Mouse (Mus musculus) gastrocnemius, adult 18-20 months (tissue): ENCODE data around the gene Rangrf. TPM values are rescaled to one million over a fixed set of nuclear protein-coding genes. Genes with fewer than 3 reads are reported as not detected.
"Not testable (repeated sequence)": the region's sequence is repeated elsewhere in the genome, so short reads cannot be mapped to it uniquely, and the experiment has no call there.

Source experiments
- DNase-seq: peaks from one replicate; pipeline ENCODE4 v3.0.0; 2021; ENCODE audit warnings: low spot score
- total RNA-seq, 2 experiments: library from RNA; stranded (reverse); gene quantifications; 2 replicates each; pipeline ENCODE4 v1.2.3; 2021

Gene Rangrf
- total RNA-seq, 2 experiments from 2014 or later = 59.5 to 62.4 TPM

- DNase-seq = no peak
Measured at GRCm38 (mm10) chr11:68980919-68981318, 5.9 kb upstream of the Rangrf start.

DNA sequence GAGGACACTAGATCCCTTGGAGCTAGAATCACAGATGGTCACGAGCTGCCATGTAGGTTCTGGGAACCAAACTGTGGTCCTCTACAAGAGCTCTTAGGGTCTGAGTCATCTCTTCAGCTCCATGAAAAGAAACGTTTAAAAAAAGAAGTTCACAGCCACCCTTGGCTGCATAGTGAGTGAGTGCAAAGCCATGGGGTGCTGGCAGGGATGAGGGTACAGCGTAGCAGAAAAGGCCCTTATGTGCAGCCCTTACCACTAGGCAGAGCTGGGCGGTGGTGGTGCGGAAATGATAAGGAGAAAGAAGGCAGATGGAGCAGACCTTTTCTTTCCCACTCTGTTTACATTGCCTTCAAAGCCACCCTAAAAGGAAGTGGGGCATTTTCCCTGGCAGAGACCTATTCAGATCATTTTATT lies 4.3 kb upstream of the Rangrf start:
- no peak for DNase-seq

- DNase-seq = no peak
Measured at GRCm38 (mm10) chr11:68975601-68976000, 616 bp upstream of the Rangrf start.

DNA sequence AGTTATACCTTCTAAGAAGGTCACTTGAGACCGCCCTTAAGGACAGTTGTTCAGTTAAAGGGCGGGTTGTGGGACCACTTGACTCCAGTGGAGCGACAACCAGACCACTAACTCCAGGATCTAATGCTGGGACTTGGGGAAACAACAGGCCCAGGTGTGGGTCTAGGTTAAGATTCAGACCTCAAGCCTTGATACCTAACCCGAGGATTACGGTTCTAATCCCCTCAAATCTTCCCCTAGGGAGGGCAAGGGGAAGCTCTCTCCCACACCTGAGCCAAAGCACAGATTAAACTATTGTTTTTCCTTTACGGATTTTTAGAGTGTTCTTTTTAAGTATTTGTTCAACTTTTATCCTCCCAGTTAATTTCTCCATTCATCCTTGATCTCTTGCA lies 930 bp downstream of the Rangrf start:
- no peak for DNase-seq

GRCm38 (mm10) chr11:68973250-68974058 lies 1.5 kb downstream of the Rangrf start:
- DNase-seq = peak; percentile 89

- peak; percentile 32 for DNase-seq
Measured at GRCm38 (mm10) chr11:68970232-68970631, 4.8 kb downstream of the Rangrf start.

- no peak for DNase-seq
Measured at GRCm38 (mm10) chr11:68968752-68969151, 6.2 kb downstream of the Rangrf start.

GRCm38 (mm10) chr11:68967337-68968282 lies 7.4 kb downstream of the Rangrf start, which contains the start of gene Slc25a35:
TSS of gene Slc25a35 (plus strand) at chr11:68968131.
- DNase-seq = peak; percentile 90

DNA sequence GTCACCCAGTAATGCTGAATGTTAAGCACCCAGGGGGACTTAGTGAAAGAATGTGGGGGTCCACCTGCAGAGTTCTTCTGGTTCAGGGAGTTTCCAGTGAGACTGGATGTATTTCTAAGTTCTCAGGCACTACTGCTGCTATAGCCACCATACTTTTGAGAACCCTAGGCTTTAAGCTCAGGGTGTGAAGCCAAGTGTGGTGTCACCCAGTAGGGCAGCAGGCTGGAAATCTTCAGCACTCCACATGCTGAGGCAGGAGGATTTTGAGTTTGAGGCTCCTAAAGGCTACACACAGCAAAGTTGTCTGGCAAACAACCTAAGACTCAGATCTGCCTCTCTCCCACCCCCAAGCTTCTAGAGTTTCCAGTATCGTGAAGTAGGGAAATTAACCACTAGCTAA lies 8.4 kb downstream of the Rangrf start:
- no peak for DNase-seq

DNA sequence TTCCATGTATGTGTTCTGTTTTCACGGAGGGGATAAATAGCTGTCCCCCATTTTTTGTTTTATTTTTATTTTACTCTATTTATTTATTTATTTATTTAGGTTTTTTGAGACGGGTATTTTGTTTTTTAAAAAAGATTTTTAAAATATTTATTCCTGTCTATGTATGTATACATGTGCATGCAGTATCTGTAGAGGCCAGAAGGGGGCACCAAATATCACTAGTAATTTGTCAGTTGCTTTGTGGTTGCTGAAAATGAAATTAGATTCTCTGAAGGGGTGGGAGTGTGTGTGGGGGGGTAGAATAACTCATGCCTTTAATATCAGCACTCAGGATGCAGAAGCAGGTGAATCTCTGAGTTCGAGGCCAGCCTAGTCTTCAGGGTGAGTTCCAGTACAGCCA lies 9.1 kb downstream of the Rangrf start:
- DNase-seq = peak; percentile 68

- DNase-seq = no peak
Measured at GRCm38 (mm10) chr11:68965050-68965449, 9.9 kb downstream of the Rangrf start.

DNA sequence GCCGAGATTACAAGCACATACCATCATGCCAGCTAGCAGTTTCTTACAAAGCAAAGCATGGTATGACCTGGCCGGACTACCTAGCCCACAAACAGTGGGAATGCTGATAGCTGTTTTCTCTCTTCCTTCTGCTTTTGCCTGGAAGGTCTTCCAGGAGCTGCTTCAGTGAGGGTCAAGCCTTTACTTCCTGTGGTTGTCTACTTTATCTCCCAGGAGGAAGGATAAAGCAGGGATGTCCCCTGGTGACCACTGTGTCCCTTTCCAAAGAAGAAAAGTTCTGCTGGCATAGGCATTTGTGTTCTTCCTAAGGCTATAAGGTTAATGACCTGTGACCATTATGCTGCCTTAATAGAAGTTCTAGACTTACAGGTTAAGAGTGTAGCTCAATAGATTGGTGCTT lies 11.6 kb downstream of the Rangrf start:
- no peak for DNase-seq

DNA sequence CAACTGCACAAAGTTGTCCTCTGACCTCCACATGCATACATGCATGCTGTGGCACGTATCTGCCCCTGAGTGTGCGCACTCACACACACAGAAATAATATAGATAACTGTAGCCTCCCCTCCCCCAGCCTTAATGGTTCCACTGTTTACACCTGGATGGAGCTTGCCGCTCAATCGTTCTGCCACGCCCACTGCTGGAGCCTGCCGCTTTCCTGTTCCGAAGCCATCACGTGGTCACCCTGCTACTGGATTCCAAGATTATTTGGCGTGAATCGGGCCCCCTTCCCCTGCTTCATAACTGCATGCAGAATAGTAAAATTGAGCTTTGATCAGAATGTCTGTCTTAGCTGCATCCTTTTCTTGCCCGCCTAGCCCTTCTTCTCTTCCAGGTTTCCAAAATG lies 12.8 kb downstream of the Rangrf start:
- not testable (repeated sequence) for DNase-seq

DNA sequence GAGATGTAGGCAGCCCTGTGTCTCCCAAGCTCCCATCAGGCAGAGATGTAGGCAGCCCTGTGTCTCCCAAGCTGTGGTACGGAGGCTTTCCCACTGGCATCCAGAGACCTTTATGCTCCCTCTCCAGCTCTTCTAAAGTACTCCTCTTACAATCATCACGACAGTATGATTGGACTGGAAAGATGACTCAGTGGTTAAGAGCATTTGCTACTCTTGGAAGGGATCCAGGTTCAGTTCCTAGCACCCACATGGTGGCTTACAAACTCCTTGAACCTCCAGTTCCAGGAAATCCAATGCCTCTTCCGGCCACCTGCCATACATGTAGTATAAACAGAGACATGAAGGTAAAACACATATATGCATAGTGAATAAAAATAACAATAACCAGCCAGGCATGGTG lies 13.4 kb downstream of the Rangrf start:
- DNase-seq = no peak

DNA sequence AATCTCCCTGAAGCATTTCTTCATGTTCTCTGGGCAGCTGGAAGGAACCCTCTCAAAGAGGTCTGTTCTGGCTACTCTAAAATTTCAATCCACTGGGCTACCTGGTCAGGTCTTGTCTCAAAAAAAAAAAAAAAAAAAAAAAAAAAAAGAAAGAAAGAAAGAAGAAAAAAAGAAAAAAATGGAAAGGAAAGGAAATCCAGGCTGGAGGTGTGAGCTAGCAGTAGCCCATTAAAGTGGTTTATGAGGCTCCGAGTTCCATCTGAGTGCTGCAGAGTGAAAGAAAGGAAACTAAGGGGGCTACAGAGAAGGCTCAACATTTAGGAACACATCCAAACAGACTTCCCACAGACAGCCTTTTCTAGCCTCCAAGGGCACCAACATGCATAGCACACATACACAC lies 17.0 kb downstream of the Rangrf start:
- no peak for DNase-seq

GRCm38 (mm10) chr11:68957308-68957707 lies 17.7 kb downstream of the Rangrf start, which contains the start of gene Arhgef15:
TSS of gene Arhgef15 (minus strand) at chr11:68957480.
- no peak for DNase-seq

DNA sequence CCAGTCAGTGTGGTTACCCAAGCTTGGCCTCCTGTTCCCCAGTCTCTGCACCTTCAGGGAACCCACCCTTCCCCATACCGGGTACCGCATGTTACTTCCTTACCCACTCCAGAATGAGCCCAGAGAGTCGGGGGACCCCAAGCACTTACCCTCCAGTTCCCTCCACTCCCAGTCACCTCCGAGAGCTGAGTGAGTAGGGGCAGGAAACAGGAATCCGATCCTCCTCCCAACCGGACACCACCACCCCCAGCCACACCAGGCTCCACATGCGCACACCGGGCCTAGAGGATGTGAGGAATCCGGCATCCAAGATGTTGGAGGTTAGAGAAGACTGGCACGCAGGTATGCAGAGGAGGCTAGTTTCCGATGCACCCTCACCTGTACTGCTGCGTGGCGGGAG lies 18.3 kb downstream of the Rangrf start:
- no peak for DNase-seq

DNA sequence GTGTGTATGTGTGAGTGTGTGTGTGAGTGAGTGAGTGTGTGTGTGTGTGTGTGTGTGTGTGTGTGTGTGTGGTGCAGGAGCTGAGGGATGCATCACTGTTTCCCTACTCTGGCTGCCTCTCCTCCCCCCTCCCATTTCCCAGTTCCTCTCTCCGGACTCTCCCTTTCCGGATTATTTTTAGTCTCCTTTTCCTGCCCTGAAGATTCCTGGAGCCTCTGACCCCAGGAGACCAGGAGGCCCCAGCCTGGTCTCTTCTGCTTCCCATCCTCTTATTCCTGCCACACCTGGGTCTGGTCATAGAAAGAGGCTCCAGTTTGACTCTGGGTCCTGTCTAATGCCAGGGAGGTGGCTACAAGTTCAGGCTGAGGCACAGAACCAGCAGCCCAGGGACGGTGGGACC lies 18.9 kb downstream of the Rangrf start:
- no peak for DNase-seq

DNA sequence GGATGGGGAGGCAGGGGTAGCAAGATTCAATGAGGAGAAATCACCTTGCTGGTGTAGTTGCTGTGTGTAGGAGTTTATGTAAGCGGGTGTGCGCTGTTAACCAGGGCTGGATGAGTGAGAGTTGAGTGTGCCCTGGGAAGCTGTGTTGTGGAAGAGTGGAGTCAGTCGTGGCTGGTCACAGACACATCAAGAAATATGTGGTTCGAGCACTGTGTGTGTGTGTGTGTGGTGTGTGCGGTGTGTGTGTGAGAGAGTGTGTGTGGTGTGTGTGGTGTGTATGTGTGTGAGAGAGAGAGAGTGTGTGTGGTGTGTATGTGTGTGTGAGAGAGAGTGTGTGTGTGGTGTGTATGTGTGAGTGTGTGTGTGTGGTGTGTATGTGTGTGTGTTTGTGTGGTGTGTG lies 19.5 kb downstream of the Rangrf start:
- DNase-seq = no peak

- DNase-seq = no peak
Measured at GRCm38 (mm10) chr11:68954408-68954807, 20.6 kb downstream of the Rangrf start.

DNA sequence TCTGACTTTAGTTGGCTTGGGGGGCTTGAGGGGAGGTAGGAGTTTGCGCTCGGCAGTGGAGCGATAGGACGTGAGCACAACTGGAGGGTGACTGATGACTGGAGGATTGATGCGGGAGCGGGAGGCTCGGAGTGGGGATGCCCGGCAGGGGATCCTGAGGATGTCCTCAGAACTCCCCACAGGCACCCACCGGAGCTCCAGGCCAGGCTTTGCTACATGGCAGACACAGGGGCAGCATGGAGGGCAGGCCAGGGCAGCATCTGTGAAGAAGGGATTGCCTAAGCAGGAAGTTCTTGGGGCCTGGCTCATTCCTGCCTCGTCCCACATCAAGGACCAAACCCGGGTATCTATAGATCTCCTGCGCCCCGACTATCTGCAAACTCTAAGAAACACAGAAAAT lies 21.1 kb downstream of the Rangrf start:
- no peak for DNase-seq

DNA sequence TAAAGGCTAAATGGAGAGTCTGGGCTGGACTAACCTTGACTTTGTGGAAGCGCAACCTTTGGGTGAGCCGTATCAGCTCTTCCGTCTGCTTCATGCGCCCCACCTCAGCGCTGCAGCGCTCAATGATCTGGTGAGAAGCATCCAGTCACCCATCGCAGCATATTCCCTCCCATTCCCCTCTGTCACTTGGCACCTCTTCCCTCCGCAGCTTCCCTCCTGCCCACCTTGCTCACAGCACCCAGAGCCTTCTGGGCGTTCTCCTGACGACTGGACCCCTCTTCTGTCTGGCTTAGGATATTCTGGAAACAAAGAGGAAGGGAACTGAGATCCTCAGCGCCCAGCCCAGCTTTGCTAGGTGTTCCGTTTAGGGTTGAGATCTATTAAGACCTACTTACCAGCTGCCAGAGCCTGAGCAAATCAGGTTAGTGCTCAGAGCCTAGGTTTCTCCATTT lies 27.4 kb downstream of the Rangrf start:
- no peak for DNase-seq
